Mouse (Mus musculus): Measurements from ENCODE around the gene Sult6b1. TPM values are rescaled to one million over a fixed set of nuclear protein-coding genes. Genes with fewer than 3 reads are reported as not detected.

Sult6b1 gene
- polyA plus RNA-seq, 1 experiment from 2014 or later, result 0.10 TPM

DNA sequence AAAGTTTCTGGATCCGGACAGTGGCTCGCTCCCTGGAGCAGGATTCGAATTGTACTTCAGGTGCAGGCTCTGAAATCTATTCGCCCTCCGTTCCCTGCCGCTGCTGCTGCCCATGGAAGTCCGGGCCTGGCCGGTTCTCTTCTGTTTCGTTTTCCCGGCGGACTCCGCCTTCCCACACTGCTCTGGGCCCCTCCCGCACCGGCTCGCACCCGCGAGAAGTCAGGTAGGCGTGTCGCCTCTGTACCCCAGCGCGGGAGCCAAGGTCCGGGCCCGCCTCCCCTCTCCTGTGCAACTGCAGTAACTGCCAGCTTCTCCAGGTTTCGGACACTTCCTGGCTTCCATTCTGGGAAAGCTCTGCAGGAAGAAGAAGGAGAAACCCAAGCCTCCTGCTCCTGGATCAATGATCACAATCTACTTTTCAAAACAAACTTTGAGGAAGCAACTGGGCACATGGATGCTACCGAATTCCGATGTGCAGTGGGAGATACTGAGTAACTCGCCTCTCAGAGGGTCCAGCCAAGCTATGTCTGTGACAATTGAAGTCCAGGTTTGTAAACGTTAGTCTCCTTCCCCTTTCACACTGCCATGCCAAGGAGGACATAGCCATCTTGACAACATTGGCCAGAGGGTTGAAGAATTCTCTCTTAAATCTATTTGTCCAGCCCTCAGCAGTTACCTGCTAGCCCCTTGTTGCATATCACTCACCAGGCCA, 24.2 kb downstream of the Sult6b1 start, which contains the start of gene Eif2ak2:
TSS of gene Eif2ak2 (minus strand) at position 173 of the 712 bp plus-strand sequence.
- peak within 1 kb of the TSS; percentile 81 for H3K4me2 ChIP-seq (replicated peaks)
- peak within 1 kb of the TSS; percentile 30; the same call in 1 of the 2 replicates for H3K27ac ChIP-seq
- H3K9me3 ChIP-seq (replicated peaks), result no peaks in the 10 kb centered on the region
- peak within 1 kb of the TSS; percentile 60 for H3K9ac ChIP-seq
- peaks cover 15% of the 10 kb centered on the region for H3K4me1 ChIP-seq
- peak within 1 kb of the TSS; percentile 48 for H3K4me3 ChIP-seq
- 3% methylated on average over 28 of the region's 28 CpGs for WGBS
- peak; percentile 94 for ATAC-seq (ENCODE audit: low FRiP score)
- H3K27me3 ChIP-seq, result no peaks in the 10 kb centered on the region
- no peaks in the 10 kb centered on the region for H3K36me3 ChIP-seq

DNA sequence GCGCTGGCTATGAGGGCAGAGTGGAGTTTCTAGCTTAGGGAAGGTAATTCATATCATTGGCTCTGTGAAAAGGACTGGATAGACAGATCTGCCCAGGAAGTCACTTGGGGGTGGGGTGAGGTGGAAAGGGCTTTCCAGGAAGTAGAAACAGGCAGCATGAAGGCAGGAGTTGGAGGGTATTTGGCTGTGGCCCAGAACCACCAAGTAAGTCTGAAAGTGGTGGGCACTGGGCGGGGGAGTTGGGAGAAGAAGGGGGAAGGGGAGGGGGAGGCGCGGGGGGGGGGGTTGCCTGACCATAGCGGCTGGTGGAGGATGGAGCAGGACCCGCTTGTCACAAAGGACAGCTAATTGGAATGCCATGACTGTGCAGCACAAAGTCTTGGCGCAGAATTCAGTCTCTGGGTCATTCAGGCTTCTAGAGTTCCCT, 24.9 kb downstream of the Sult6b1 start:
- no peaks in the 10 kb centered on the region for H3K36me3 ChIP-seq
- 0 out of 2 replicates have a peak overlapping the region, but pooled peaks have one; percentile 30 for H3K27ac ChIP-seq
- WGBS, result 13% methylated on average over 4 of the region's 7 CpGs
- H3K27me3 ChIP-seq, result no peaks in the 10 kb centered on the region
- ATAC-seq (ENCODE audit: low FRiP score), result peak; percentile 86
- peaks cover 15% of the 10 kb centered on the region for H3K4me1 ChIP-seq
- H3K4me2 ChIP-seq (replicated peaks), result peak overlapping the region; percentile 81
- H3K9ac ChIP-seq, result peak overlapping the region; percentile 60
- no peaks in the 10 kb centered on the region for H3K9me3 ChIP-seq (replicated peaks)
- peak overlapping the region; percentile 48 for H3K4me3 ChIP-seq

DNA sequence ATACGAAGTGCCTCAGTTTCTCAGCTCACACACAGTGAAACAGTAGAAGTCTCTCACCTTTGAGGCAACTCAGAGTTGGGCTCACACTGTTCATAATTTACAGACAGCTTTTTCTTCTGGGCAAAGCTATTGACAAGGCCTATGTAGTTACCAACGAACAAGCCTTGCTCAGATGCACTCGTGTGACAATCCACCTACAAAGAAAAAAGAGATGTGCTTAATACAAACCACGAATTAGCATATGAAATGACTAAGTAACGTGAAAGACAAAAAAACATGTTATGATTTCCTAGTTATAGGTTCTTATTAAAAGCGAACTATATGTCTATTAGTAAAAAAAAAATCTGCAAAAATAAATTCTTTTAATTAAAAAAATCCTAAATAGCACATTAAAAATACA, 32.9 kb downstream of the Sult6b1 start:
- no peaks in the 10 kb centered on the region for H3K9me3 ChIP-seq (replicated peaks)
- 0 out of 2 replicates have a peak, but pooled peaks cover 4% of the 10 kb centered on the region for H3K36me3 ChIP-seq
- ATAC-seq (ENCODE audit: low FRiP score), result no peak
- 90% methylated on average over 6 of the region's 6 CpGs for WGBS
- no peak overlapping the region for H3K4me2 ChIP-seq (replicated peaks)
- no peaks in the 10 kb centered on the region for H3K4me1 ChIP-seq
- H3K9ac ChIP-seq, result no peak overlapping the region
- no peak overlapping the region for H3K27ac ChIP-seq
- H3K4me3 ChIP-seq, result no peak overlapping the region
- no peaks in the 10 kb centered on the region for H3K27me3 ChIP-seq

GRCm38 (mm10) chr17:78856243-78856642, 50.5 kb downstream of the Sult6b1 start:
- no peak for ATAC-seq (ENCODE audit: low FRiP score)
- no peak overlapping the region for H3K4me2 ChIP-seq (replicated peaks)
- WGBS, result 88% methylated on average over 10 of the region's 10 CpGs
- no peak overlapping the region for H3K27ac ChIP-seq
- peaks cover 12% of the 10 kb centered on the region for H3K36me3 ChIP-seq
- H3K27me3 ChIP-seq, result no peaks in the 10 kb centered on the region
- no peak overlapping the region for H3K4me3 ChIP-seq
- H3K9me3 ChIP-seq (replicated peaks), result no peaks in the 10 kb centered on the region
- no peaks in the 10 kb centered on the region for H3K4me1 ChIP-seq
- no peak overlapping the region for H3K9ac ChIP-seq

GRCm38 (mm10) chr17:78842271-78842928, 64.4 kb downstream of the Sult6b1 start:
- H3K36me3 ChIP-seq, result peaks cover 77% of the 10 kb centered on the region

GRCm38 (mm10) chr17:78836056-78836455, 70.7 kb downstream of the Sult6b1 start:
- Histone ChIP-seq H3K36me3 (peaks cover 23% of the 10 kb centered on the region), H3K4me3 (peak overlapping the region; percentile 65), H3K4me2 (replicated peaks) (peak overlapping the region; percentile 87), H3K4me1 (0 out of 2 replicates have a peak, but pooled peaks cover 5% of the 10 kb centered on the region), H3K27ac (peak overlapping the region; percentile 83), H3K9ac (peak overlapping the region; percentile 63), H3K27me3 (no peaks in the 10 kb centered on the region), H3K9me3 (replicated peaks) (no peaks in the 10 kb centered on the region)
- 41% methylated on average over 2 of the region's 2 CpGs for WGBS
- ATAC-seq (ENCODE audit: low FRiP score), result no peak

More at GRCm38 (mm10) chr17:78842271-78842928, 64.4 kb downstream of the Sult6b1 start:
- no peaks in the 10 kb centered on the region for H3K27me3 ChIP-seq
- no peaks in the 10 kb centered on the region for H3K9me3 ChIP-seq (replicated peaks)
- no peak overlapping the region for H3K27ac ChIP-seq
- 93% methylated on average over 7 of the region's 7 CpGs for WGBS
- no peak for ATAC-seq (ENCODE audit: low FRiP score)
- no peaks in the 10 kb centered on the region for H3K4me1 ChIP-seq
- H3K4me2 ChIP-seq (replicated peaks), result no peak overlapping the region
- H3K4me3 ChIP-seq, result no peak overlapping the region
- H3K9ac ChIP-seq, result no peak overlapping the region

DNA sequence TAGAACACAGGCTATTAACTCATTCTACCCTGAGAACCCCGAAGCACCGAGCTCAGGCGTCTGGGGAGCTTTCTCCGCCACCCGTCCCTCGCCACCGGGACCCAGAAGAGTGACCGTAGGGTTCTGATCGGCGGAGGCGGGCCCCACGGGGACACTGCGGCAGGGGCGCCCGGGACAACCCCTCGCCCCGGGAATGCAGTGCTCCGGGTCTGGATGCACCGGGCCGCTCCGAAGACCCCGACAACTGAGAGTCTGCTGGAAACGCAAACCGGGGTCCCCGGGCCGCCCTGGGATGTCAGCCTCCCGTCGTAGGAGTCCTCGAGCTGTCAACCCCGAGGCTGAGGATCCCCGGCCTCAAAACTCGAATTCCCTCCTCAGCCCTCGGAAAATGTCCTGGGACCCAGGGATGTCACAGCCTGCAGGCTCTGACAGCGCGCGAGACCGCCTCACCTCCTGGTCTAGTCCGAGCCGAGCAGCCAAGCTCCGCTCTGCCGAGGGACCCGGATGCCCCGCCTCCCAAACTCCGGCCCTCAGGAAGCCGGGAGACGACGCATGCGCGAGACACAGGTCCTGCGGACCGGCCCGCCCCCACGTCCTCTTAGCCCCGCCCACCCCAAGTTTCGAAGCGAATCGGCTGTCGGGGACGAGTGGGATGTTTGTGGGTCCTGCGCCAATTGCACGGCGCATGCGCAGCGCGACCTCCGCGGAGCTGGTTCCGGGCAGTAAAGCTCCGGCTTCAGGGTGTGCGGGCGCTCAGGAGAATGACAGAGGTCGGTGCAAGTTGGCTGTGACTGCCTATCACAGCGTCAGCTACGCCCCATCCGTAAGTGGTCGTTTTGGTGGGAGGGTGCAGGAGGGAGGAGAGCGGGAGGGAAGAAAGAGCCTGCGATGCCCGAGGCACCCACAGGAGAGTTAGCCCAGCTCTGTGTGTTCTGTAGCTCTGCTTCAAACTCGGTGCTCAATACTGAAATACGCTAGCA, 71.6 kb downstream of the Sult6b1 start, which contains the start of the genes Heatr5b and Gpatch11:
TSS of gene Heatr5b (minus strand) at position 509 of the 980 bp plus-strand sequence.
TSS of gene Gpatch11 (plus strand) at position 712 of the 980 bp plus-strand sequence.
- H3K4me3 ChIP-seq, result peak within 1 kb of the TSS; percentile 65
- peak within 1 kb of the TSS; percentile 86 for H3K27ac ChIP-seq
- H3K9ac ChIP-seq, result peak within 1 kb of the TSS; percentile 79
- no peaks in the 10 kb centered on the region for H3K9me3 ChIP-seq (replicated peaks)
- 0 out of 2 replicates have a peak, but pooled peaks cover 5% of the 10 kb centered on the region for H3K4me1 ChIP-seq
- peaks cover 25% of the 10 kb centered on the region for H3K36me3 ChIP-seq
- H3K27me3 ChIP-seq, result no peaks in the 10 kb centered on the region
- peak within 1 kb of the TSS; percentile 87 for H3K4me2 ChIP-seq (replicated peaks)
- ATAC-seq (ENCODE audit: low FRiP score), result peak; percentile 99
- WGBS, result under 1% methylated on average over 81 of the region's 81 CpGs

Other genes starting within 250 kb of the Sult6b1 start
- 7.8 and 9.1 TPM in 2 replicates for gene Strn, start 169.8 kb downstream of the Sult6b1 start, polyA plus RNA-seq (2016; fragmentation: Nextera tagmentation; extraction: Ambion mirVana)
- gene Heatr5b, start 71.6 kb downstream of the Sult6b1 start, polyA plus RNA-seq (2016; fragmentation: Nextera tagmentation; extraction: Ambion mirVana), result 24.8 and 25.5 TPM in 2 replicates
- 45.1 and 54.9 TPM in 2 replicates for gene Gpatch11, start 71.4 kb downstream of the Sult6b1 start, polyA plus RNA-seq (2016; fragmentation: Nextera tagmentation; extraction: Ambion mirVana)
- gene Eif2ak2, start 24.4 kb downstream of the Sult6b1 start, polyA plus RNA-seq (2016; fragmentation: Nextera tagmentation; extraction: Ambion mirVana), result 7.7 and 11.1 TPM in 2 replicates
- gene Cebpzos, start 9.5 kb upstream of the Sult6b1 start, polyA plus RNA-seq (2016; fragmentation: Nextera tagmentation; extraction: Ambion mirVana), result 102 and 111 TPM in 2 replicates
- gene Cebpz, start 30.1 kb upstream of the Sult6b1 start, polyA plus RNA-seq (2016; fragmentation: Nextera tagmentation; extraction: Ambion mirVana), result 65.6 and 67.2 TPM in 2 replicates
- 58.2 and 58.9 TPM in 2 replicates for gene Ndufaf7, start 30.1 kb upstream of the Sult6b1 start, polyA plus RNA-seq (2016; fragmentation: Nextera tagmentation; extraction: Ambion mirVana)
- 46.1 and 46.5 TPM in 2 replicates for gene Prkd3, start 113.8 kb upstream of the Sult6b1 start, polyA plus RNA-seq (2016; fragmentation: Nextera tagmentation; extraction: Ambion mirVana)
- 10.0 and 10.6 TPM in 2 replicates for gene Qpct, start 144.9 kb upstream of the Sult6b1 start, polyA plus RNA-seq (2016; fragmentation: Nextera tagmentation; extraction: Ambion mirVana)

Measured in hindbrain, embryonic 12.5 days (tissue).